Mouse (Mus musculus) olfactory bulb, adult 2 months (tissue): ENCODE data around the gene Olfr10.

ENCODE experiments used
- CTCF ChIP-seq: fragments of 200-500 bp; IDR thresholded peaks from 2 replicates; pipeline ENCODE4 v1.5.1; 2012; ENCODE audit warnings: low read depth, mild to moderate bottlenecking, low read length, moderate library complexity; ENCODE audit not compliant: insufficient read depth
- POLR2A ChIP-seq: fragments of 200-500 bp; IDR thresholded peaks from 2 replicates; pipeline ENCODE4 v1.6.1; 2012; ENCODE audit warnings: mild to moderate bottlenecking, low read depth, low read length, moderate library complexity; ENCODE audit not compliant: insufficient read depth

- TF ChIP-seq POLR2A (no peak), CTCF (no peak)
These were observed 36.5 kb upstream of the Olfr10 start for GRCm38 (mm10) chr11:49267970-49268579.
